Mouse (Mus musculus) cerebellum, adult 9-11 months (tissue): ENCODE data around the gene Slx4ip.

Source experiments
- DNase-seq: peaks from one replicate; pipeline ENCODE4 v3.0.0; 2022

Slx4ip gene

GRCm38 (mm10) chr2:137107946-137108345 is 216.9 kb downstream of the Slx4ip start:
- DNase-seq, result no peak

DNA sequence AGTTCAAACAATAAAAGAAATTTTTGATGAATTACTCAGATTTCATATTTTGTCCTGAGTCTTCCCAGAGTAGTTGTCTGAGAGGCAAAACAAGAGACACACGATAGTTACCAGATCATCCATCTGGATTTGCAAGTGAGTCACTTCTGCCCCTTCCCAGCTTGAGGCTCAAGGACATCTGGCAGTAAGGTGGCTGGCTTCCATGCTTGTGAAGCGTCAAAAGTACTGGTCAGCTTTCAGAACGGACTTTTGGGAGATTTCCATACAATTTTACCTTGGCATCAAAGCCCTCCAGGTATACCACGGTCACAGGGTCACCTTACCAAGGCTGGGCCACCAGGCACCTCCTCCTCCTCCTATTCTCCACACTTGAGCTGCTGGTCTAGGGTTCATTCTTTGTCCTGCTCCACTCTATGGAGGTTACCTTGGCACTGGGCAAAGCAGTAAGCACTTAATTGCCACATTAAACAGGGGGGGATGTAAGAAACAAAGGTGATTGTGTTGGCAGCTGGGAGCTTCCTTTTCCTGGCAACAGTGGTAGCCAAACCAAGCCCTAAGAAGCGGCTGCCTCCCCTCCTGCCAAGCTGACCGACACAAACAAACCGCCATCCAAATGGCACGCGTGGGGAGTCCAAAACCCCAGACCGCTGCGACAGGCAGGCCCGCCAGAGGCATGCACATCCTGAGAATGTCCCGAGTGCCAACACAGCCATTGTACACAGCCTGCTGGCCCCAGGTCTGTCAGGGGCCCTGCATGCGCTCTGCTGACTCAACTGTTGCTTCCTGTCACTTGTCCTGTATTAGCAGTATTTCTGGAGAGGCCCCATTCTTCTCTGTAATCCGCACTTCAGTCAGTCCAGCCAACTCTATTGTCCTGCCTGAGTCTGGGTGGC is 218.5 kb downstream of the Slx4ip start:
- DNase-seq, result no peak

DNA sequence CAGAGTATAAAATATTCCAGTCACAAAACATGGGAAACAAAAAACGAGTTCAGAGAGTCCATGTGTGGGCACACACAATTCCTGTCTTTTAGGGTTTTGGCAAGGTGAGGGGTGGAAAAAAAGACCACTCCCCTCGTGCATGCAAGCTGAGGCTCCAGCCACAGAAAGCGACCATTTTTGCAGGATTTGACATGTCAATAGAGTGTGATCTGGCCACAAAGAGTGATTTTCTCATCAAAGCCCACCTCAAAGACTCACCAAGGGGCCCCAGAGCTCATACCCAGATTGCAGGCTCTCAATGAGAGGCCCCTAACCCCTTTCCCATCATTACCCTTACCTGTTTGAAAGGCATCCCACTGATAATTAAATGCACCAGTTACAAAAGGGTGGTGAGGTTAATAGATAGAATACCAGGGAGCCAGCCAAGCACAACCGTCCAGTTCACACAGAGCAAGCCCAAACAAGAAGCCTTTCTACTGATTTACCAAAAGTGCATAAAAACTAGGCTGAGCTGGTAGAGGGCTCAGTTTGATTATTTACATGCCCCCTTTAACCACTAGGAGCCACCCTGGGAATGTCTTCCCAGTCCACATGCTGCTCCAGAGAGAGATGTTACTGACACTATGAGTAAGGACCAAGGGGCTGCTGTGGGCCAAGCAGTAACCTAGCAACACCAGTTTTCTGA is 219.3 kb downstream of the Slx4ip start:
- no peak for DNase-seq

GRCm38 (mm10) chr2:137113288-137114061 is 222.5 kb downstream of the Slx4ip start:
- no peak for DNase-seq

DNA sequence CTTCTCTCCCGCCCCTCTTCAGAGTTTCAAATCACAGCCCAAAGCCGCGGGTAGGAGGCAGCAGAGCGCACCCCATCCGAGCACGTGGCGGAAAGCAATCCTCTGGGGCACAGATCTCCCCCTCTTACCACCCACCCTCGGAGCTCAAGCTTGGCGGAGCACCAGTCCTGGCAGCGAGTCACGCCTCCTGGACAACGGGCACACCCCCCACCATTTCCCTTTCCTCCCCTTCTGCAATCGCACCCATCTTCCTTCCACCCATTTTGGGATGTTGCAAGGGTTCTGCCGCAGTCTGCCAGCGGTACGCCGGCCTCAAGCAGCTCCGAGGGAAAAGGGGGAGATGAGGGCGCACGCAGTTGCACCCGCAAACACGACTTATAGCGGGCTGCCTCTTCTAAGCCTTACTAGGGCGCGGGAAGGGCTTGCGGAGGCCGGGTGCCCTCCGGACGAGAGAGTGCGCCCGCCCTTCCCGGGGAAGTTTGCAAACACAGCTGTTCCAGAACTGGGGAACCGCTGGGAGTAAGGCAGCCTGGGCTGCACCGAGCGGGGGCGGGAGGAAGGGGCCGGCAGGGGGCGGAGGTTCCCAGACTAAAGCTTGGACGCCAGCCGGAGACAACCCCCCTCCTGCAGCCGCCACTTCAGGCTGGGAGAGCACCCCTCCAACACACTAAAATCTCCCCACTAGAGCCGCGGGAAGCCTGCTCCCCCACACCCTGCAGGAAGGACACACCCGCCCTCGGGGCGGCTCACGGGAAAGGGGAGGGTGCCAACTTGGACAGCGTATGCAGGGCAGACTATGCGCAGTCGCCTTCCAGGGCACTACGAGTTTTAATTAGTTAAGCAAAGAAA is 223.5 kb downstream of the Slx4ip start:
- DNase-seq, result peak; percentile 35

DNA sequence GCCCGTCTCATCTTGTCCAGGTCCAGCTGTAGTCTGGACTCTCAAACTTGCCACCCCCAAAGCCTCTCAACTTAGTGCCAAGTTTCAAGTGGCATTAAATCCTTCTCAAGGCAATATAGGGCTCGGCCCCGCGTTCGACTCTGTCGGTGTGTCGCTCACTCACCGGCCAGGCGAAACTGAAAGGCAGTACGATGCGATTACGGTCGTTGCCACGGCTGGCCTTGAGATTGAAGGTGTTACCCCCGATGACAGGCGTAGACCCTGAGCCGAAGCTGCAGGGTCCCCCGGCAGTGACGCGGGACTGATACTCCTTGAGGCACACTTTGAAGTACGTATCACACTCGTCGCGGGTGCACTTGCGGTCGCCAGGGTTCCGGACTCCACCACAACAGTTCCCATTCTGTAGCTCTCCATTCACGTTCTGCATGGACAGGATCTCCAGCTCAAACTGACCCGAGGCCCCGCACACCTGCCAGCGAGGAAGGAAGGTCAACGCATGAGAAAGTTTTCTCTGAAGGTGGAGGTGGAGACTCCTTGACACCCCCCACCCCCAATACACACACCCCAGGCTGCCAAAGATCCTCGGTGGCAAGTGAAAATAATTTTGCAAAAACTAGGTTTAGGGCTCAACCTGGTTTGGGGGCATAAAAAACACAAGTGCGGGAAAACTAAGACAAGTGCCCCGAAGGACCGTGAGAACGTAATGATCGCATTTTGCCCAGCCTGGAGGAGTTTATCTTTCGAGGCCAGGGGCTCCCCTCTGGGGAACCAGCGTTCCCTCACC is 224.4 kb downstream of the Slx4ip start:
- DNase-seq, result no peak

GRCm38 (mm10) chr2:137116025-137116674 is 225.1 kb downstream of the Slx4ip start, which contains the start of gene Jag1:
Jag1 (minus strand) TSS chr2:137116644.
- no peak for DNase-seq

- DNase-seq, result peak; percentile 43
Observed at GRCm38 (mm10) chr2:137116675-137117320, 225.8 kb downstream of the Slx4ip start.

GRCm38 (mm10) chr2:137117321-137117690 is 226.3 kb downstream of the Slx4ip start:
- DNase-seq, result peak; percentile 16
